Mouse (Mus musculus) stomach, postnatal 0 days (tissue): ENCODE data around the gene Olfr799. TPM values are rescaled to one million over a fixed set of nuclear protein-coding genes. Genes with fewer than 3 reads are reported as not detected.

ENCODE experiments used
- ATAC-seq: fragments of 200-750 bp; cut with Nextera tagmentation; 2 replicates; pipeline ENCODE4 v1.8.0; 2017; ENCODE audit not compliant: low FRiP score, low TSS enrichment
- DNase-seq: peaks from one replicate; pipeline ENCODE4 v3.0.0-alpha.2; 2016; ENCODE audit warnings: low spot score
- H3K27ac ChIP-seq: fragments of 300-500 bp; sonication (generic); replicated peaks from 2 replicates; pipeline ENCODE4 v1.5.1; 2014; ENCODE audit warnings: mild to moderate bottlenecking, control low read depth
- H3K27me3 ChIP-seq: fragments of 300-500 bp; sonication (generic); 2 replicates; pipeline ENCODE4 v1.6.1; 2014; ENCODE audit warnings: low read length; ENCODE audit not compliant: control insufficient read depth, insufficient read depth
- H3K36me3 ChIP-seq: fragments of 300-500 bp; sonication (generic); 2 replicates; pipeline ENCODE4 v1.6.1; 2014; ENCODE audit warnings: low read length, mixed read lengths; ENCODE audit not compliant: control insufficient read depth, insufficient read depth
- H3K4me1 ChIP-seq: fragments of 300-500 bp; sonication (generic); replicated peaks from 2 replicates; pipeline ENCODE4 v1.6.1; 2014; ENCODE audit warnings: antibody characterized with exemption; ENCODE audit not compliant: control insufficient read depth, insufficient read depth
- H3K4me2 ChIP-seq: fragments of 300-500 bp; sonication (generic); replicated peaks from 2 replicates; pipeline ENCODE4 v1.6.1; 2014; ENCODE audit warnings: low read depth, mild to moderate bottlenecking, control low read depth, moderate library complexity
- H3K4me3 ChIP-seq: fragments of 300-500 bp; sonication (generic); 2 replicates; pipeline ENCODE4 v1.5.1; 2014; ENCODE audit warnings: low read depth, low read length, control low read depth
- H3K9ac ChIP-seq: fragments of 300-500 bp; sonication (generic); 2 replicates; pipeline ENCODE4 v1.6.1; 2014; ENCODE audit warnings: mild to moderate bottlenecking, low read length, control low read depth, mixed read lengths
- H3K9me3 ChIP-seq: fragments of 300-500 bp; sonication (generic); 2 replicates; pipeline ENCODE4 v1.6.1; 2016; ENCODE audit warnings: low read length; ENCODE audit not compliant: control insufficient read depth
- CTCF ChIP-seq: IDR thresholded peaks from 2 replicates; pipeline ENCODE4 v1.5.1; 2016; ENCODE audit warnings: antibody characterized with exemption, low read depth, mild to moderate bottlenecking, moderate library complexity
- EP300 ChIP-seq: optimal IDR thresholded peaks from 2 replicates; pipeline ENCODE3; 2016; ENCODE audit warnings: antibody characterized with exemption
- WGBS: fragments of 180-500 bp; shearing (Covaris S2); extraction: QIAGEN DNeasy Blood & Tissue Kit; methylation state at CpG from one replicate; pipeline ENCODE4 v1.1.7; 2014; 5-methylcytosine and 5-hydroxymethylcytosine counted together
- polyA plus RNA-seq: library from polyadenylated mRNA; unstranded; fragments of >200 nt; fragmentation: Nextera tagmentation; extraction: Ambion mirVana; gene quantifications from 2 replicates; pipeline ENCODE4 v1.2.1, GENCODE M21; 2015

The Olfr799 gene
- polyA plus RNA-seq, 1 experiment from 2014 or later = not detected

DNA sequence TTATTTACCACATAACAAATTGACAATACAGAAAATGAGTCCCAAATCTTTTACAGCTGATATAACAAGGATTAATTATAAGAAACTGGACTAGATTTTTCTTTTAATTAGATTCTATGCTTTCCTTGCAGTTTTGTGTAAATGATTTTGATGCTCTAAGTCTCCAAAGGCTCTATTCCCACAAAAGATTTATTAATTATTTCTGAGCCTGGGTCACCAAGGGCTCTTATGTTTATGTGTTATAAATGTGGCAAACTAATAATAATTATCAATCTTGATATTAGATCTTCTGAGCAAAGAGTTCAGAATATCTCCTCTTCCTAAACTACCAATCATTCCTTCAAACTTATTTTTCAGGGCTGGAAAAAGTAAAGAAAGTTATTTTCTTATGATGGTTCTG, 20.1 kb downstream of the Olfr799 start, which contains the start of gene Olfr800:
Olfr800 (plus strand) TSS at position 301 of the 400 bp plus-strand sequence.
- Histone ChIP-seq H3K27ac (no peak within 1 kb of the TSS), H3K4me1 (no peaks in the 10 kb centered on the region), H3K4me2 (no peak within 1 kb of the TSS), H3K9me3 (no peaks in the 10 kb centered on the region), H3K9ac (no peak within 1 kb of the TSS), H3K27me3 (no peaks in the 10 kb centered on the region), H3K4me3 (no peak within 1 kb of the TSS), H3K36me3 (no peaks in the 10 kb centered on the region)
- no peak for TF ChIP-seq CTCF
- TF ChIP-seq EP300 = no peak
- ATAC-seq (no peak), DNase-seq (no peak)

DNA sequence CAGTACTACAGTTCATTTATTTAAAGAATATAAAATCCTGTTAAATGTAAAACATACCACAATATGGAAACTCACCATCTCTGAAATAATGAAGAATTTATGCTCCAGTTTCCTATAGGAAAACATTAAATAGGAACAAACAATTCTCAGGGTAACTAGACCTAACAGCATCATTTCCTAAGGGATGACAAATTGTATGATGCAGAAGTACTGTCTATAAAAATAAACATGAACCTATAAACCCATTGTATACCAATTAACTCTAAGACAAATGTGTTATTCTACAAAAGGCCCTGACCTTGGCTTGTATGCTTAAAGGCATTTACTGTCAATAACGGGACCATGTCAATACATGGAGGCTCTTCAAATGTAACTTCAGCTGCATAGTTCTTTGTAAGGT, 36.5 kb downstream of the Olfr799 start, which contains the start of gene Olfr801:
Olfr801 (minus strand) TSS at position 101 of the 400 bp plus-strand sequence.
- TF ChIP-seq EP300 = no peak
- no peak for TF ChIP-seq CTCF
- no peaks in the 10 kb centered on the region for H3K27me3 ChIP-seq
- no peaks in the 10 kb centered on the region for H3K4me1 ChIP-seq
- DNase-seq = no peak
- H3K9me3 ChIP-seq = no peaks in the 10 kb centered on the region
- H3K4me2 ChIP-seq = no peak within 1 kb of the TSS
- H3K27ac ChIP-seq = no peak within 1 kb of the TSS
- H3K4me3 ChIP-seq = no peak within 1 kb of the TSS
- no peak within 1 kb of the TSS for H3K9ac ChIP-seq
- WGBS = 51% methylated on average over 1 of the region's 1 CpGs
- ATAC-seq = no peak
- no peaks in the 10 kb centered on the region for H3K36me3 ChIP-seq

DNA sequence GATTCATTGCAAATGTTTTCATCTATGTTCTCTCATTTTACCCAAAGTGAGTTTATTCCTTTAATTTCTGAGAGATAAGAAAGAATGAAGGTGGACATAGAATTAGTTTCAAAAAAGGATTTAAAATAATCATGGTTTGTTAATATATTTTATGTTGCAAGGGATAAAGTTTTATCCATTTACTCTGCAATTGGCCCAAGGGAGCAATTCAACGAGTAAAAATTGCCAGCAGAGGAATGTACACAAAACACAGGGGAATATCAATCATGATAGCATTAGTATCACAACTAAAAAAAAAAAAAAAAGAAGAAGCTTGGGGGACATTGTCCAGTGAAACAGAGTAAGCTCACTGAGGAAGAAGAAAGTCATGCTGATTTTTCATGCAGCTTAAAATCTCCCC, 50.8 kb downstream of the Olfr799 start, which contains the start of gene Olfr802:
Olfr802 (minus strand) TSS at position 101 of the 400 bp plus-strand sequence.
- ATAC-seq = no peak
- 34% methylated on average over 1 of the region's 1 CpGs for WGBS
- Histone ChIP-seq H3K27me3 (no peaks in the 10 kb centered on the region), H3K9me3 (no peaks in the 10 kb centered on the region), H3K4me3 (no peak within 1 kb of the TSS), H3K4me1 (no peaks in the 10 kb centered on the region), H3K4me2 (no peak within 1 kb of the TSS), H3K36me3 (no peaks in the 10 kb centered on the region), H3K27ac (no peak within 1 kb of the TSS), H3K9ac (no peak within 1 kb of the TSS)
- no peak for DNase-seq
- TF ChIP-seq EP300 (no peak), CTCF (no peak)

DNA sequence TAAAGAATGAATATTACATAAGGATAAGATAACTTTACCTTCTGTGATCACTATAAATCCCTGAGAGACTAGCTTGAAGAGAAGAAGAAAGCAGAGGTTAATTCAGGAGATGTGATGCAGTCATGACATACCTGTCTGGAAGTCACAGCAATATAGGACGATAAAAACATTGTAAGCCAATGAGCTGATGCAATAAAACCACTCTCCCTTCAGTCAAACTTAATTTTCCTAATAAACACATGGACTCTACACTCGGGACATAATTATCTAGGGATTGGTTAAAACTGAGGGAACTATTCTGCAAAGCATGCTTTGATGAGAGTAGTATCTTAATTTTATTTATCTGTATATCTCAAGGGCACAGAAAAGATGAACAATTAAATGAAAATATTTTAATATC, 56.9 kb downstream of the Olfr799 start, which contains the start of gene Olfr803:
Olfr803 (minus strand) TSS at position 101 of the 400 bp plus-strand sequence.
- Histone ChIP-seq H3K9ac (no peak within 1 kb of the TSS), H3K27me3 (no peaks in the 10 kb centered on the region), H3K4me3 (no peak within 1 kb of the TSS), H3K36me3 (no peaks in the 10 kb centered on the region), H3K4me2 (no peak within 1 kb of the TSS), H3K4me1 (no peaks in the 10 kb centered on the region), H3K9me3 (no peaks in the 10 kb centered on the region), H3K27ac (no peak within 1 kb of the TSS)
- DNase-seq (no peak), ATAC-seq (no peak)
- 72% methylated on average over 2 of the region's 2 CpGs for WGBS
- TF ChIP-seq EP300 (no peak), CTCF (no peak)

Other genes starting within 250 kb of the Olfr799 start
- not detected in 2 replicates for gene Olfr785, start 232.1 kb upstream of the Olfr799 start, polyA plus RNA-seq
- 0.06 TPM in 1 of 2 replicates, not detected in the other for gene Olfr786, start 210.2 kb upstream of the Olfr799 start, polyA plus RNA-seq
- gene Olfr787, start 175.6 kb upstream of the Olfr799 start, polyA plus RNA-seq = not detected in 2 replicates
- gene Olfr788, start 166.5 kb upstream of the Olfr799 start, polyA plus RNA-seq = not detected in 2 replicates
- gene Olfr789, start 152.7 kb upstream of the Olfr799 start, polyA plus RNA-seq = not detected in 2 replicates
- gene Olfr790, start 139.0 kb upstream of the Olfr799 start, polyA plus RNA-seq = not detected in 2 replicates
- gene Olfr791, start 115.7 kb upstream of the Olfr799 start, polyA plus RNA-seq = not detected in 2 replicates
- not detected in 2 replicates for gene Olfr792, start 98.3 kb upstream of the Olfr799 start, polyA plus RNA-seq
- gene Olfr794, start 69.8 kb upstream of the Olfr799 start, polyA plus RNA-seq = not detected in 2 replicates
- not detected in 2 replicates for gene Olfr796, start 24.9 kb upstream of the Olfr799 start, polyA plus RNA-seq
- gene Olfr798, start 9.6 kb upstream of the Olfr799 start, polyA plus RNA-seq = not detected in 2 replicates
- gene Olfr800, start 20.2 kb downstream of the Olfr799 start, polyA plus RNA-seq = not detected in 2 replicates
- gene Olfr801, start 36.4 kb downstream of the Olfr799 start, polyA plus RNA-seq = 0.02 TPM in 1 of 2 replicates, not detected in the other
- 0.06 TPM in 1 of 2 replicates, not detected in the other for gene Olfr802, start 50.7 kb downstream of the Olfr799 start, polyA plus RNA-seq
- gene Olfr803, start 56.8 kb downstream of the Olfr799 start, polyA plus RNA-seq = not detected in 2 replicates
- not detected in 2 replicates for gene Olfr804, start 65.7 kb downstream of the Olfr799 start, polyA plus RNA-seq
- gene Olfr805, start 91.9 kb downstream of the Olfr799 start, polyA plus RNA-seq = not detected in 2 replicates
- not detected in 2 replicates for gene Olfr806, start 104.4 kb downstream of the Olfr799 start, polyA plus RNA-seq
- gene Olfr807, start 120.3 kb downstream of the Olfr799 start, polyA plus RNA-seq = not detected in 2 replicates
- 0.07 TPM in 1 of 2 replicates, not detected in the other for gene Olfr808, start 128.0 kb downstream of the Olfr799 start, polyA plus RNA-seq
- gene Olfr809, start 137.2 kb downstream of the Olfr799 start, polyA plus RNA-seq = not detected in 2 replicates
- not detected in 2 replicates for gene Olfr810, start 157.4 kb downstream of the Olfr799 start, polyA plus RNA-seq
- not detected in 2 replicates for gene Olfr811, start 166.9 kb downstream of the Olfr799 start, polyA plus RNA-seq
- gene Olfr812, start 208.6 kb downstream of the Olfr799 start, polyA plus RNA-seq = not detected in 2 replicates
- not detected in 2 replicates for gene Olfr813, start 217.9 kb downstream of the Olfr799 start, polyA plus RNA-seq
- gene Olfr814, start 242.4 kb downstream of the Olfr799 start, polyA plus RNA-seq = not detected in 2 replicates